Mouse (Mus musculus) kidney, adult 9 months (tissue): Measurements from ENCODE around the gene Ttbk1.
"Not testable (repeated sequence)": the region's sequence is repeated elsewhere in the genome, so short reads cannot be mapped to it uniquely, and the experiment has no call there.

Experiments
- DNase-seq: peaks from one replicate; pipeline ENCODE4 v3.0.0; 2022

Gene Ttbk1

GRCm38 (mm10) chr17:46487431-46487830 lies at the start of gene Ttbk1:
TSS of gene Ttbk1 (minus strand) at chr17:46487675.
- no peak for DNase-seq

- peak; percentile 75 for DNase-seq
These were observed 38.3 kb upstream of the Ttbk1 start for GRCm38 (mm10) chr17:46525579-46526307.

GRCm38 (mm10) chr17:46525065-46525464 lies 37.6 kb upstream of the Ttbk1 start:
- DNase-seq = no peak

- no peak for DNase-seq
These were observed 34.6 kb upstream of the Ttbk1 start for GRCm38 (mm10) chr17:46521963-46522668.

GRCm38 (mm10) chr17:46521174-46521573 lies 33.7 kb upstream of the Ttbk1 start:
- DNase-seq = no peak

- no peak for DNase-seq
These were observed 33.0 kb upstream of the Ttbk1 start for GRCm38 (mm10) chr17:46520385-46520979.

- DNase-seq = no peak
These were observed 32.5 kb upstream of the Ttbk1 start for GRCm38 (mm10) chr17:46519971-46520370.

DNA sequence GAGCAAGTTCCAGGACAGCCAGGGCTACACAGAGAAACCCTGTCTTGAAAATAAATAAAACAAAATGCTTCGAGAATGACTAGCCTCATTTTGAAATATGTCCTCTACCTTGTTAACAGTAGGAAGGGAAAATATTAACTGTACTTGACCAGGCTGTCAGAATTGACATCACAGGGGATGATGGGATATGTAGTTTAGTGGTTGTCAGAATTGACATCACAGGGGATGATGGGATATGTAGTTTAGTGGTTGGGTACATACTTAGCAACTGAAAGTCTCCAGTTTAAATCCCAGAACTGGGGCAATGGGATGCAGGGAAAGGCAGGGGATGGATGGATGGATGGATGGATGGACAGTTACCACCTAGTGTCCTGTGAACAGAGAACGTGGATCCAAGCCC lies 25.9 kb upstream of the Ttbk1 start:
- peak; percentile 57 for DNase-seq

DNA sequence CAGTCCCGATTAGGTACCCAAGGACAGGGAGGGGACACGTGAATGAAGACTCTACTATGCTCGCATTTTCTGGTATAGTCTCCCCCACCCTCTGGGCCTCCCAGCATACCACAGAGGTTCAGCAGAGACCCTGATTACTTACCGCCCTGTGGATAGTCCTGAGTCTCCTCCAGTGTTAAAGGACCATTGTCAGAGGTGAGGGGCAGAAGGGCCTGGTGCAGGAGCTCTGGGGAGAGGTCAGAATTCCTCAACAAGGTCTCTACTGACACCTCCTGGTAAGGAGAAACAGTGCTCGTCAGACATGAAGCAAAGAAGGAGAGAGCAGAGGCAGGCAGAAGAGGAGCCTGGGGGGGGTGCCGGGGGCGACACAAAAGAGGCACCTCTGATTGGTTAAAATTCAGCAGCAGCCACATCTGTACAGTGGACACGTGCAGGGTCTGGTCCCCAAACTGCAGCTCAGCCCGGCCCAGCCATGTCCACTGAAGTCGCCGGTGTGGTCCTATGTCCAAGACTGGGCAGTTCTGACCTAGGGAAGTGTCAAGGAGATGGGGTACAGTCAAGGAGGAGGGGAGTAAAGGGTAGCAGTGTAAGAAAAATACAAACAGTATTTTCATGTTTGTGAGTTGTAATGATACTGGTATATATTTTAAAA lies 23.7 kb upstream of the Ttbk1 start:
- peak; percentile 65 for DNase-seq

GRCm38 (mm10) chr17:46505617-46506016 lies 18.1 kb upstream of the Ttbk1 start:
- DNase-seq = peak; percentile 89

GRCm38 (mm10) chr17:46503847-46504638 lies 16.6 kb upstream of the Ttbk1 start:
- DNase-seq = peak; percentile 96

DNA sequence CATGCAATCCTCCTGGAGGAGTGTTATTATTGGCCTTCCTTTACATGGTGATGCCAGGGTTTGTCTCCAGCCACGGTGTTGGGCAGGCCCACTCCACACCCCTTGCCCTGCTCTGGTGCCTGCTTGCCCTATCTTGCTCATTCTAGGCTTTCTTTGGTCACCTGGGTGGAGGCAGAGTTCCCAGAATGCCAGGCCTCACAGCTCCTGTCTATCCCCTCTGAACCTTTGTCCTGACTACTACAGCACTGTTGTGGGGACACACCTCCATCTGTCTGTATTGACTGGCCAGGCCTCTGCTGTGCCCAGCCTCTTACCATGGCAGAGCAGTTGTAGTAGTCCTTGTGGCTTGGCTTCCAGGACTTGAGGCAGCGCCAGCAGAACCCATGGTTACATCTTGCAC lies 15.3 kb upstream of the Ttbk1 start:
- DNase-seq = peak; percentile 39

DNA sequence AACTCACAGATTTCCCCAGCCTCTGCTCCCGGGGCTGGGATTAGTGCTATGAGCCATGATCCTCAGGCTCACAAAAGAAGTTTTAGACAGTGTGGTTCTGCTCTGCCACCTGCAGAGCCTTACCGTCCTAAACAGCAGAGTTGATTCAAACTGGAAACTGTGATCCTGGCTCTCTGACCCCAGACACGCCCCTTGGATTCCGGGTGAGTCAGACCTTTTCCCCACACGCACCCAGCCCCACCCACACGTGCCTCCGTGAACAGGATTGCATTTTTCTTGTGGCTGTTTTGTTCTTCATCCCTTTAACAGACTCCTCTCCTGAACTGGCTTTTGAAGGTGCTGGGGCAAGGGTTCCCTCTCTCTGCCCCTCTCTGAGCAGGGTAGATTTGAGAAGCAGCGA lies 10.5 kb upstream of the Ttbk1 start:
- peak; percentile 52 for DNase-seq

DNA sequence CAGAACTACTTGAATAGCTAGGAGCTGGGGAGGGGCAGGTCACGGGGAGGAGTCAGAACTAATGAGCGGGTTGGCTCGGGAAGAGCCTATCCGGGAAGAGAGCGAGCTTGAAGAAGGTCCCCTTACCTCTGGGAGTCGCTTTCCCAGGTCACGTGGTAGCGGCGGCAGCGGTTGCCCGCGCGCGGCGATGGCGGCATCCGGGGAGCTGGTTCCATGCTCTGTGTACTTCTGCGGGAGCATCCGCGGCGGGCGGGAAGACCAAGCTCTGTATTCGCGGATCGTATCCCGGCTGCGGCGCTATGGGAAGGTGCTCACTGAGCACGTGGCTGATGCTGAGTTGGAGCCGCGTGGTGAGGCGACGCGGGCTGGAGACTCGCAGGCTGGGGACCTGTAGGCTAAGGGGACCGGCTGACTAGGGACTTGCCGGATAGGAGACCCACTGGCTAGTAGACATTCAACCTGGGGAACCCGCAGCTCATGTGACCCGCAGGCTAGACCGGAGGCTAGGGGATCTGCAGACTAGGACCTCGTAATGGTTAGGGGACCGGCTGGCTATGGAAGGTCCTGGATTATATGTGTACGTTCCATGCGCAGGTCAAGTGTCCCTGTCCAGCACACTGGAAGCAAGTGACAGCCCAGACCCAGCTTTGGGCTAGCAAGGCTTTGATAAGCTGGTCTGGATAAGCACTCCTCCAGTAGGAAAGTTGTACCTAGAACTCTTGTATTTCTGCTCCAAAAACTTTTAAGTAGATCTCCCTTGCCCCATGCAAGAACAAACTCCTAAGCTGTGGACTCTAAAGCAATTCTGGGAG lies 9.4 kb upstream of the Ttbk1 start, which contains the start of gene Dnph1:
Dnph1 (plus strand) TSS at position 89 of the 812 bp plus-strand sequence.
- peak; percentile 90 for DNase-seq

DNA sequence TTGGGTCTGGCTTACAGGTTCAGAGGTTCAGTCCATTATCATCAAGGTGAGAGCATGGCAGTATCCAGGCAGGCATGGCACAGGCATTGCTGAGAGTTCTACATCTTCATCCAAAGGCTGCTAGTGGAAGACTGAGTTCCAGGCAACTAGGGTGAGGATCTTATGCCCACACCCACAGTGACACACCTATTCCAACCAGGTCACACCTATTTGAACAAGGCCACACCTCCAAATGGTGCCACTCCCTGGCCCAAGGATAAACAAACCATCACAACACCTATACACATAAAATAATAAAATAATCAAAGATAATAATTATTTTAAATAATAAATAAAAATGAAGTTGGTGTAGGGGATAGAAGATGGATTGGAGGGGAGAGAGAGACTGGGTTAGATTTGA lies 8.6 kb upstream of the Ttbk1 start:
- DNase-seq = not testable (repeated sequence)

GRCm38 (mm10) chr17:46495486-46495885 lies 8.0 kb upstream of the Ttbk1 start:
- DNase-seq = no peak

- no peak for DNase-seq
These were observed 480 bp downstream of the Ttbk1 start for GRCm38 (mm10) chr17:46486995-46487394.

DNA sequence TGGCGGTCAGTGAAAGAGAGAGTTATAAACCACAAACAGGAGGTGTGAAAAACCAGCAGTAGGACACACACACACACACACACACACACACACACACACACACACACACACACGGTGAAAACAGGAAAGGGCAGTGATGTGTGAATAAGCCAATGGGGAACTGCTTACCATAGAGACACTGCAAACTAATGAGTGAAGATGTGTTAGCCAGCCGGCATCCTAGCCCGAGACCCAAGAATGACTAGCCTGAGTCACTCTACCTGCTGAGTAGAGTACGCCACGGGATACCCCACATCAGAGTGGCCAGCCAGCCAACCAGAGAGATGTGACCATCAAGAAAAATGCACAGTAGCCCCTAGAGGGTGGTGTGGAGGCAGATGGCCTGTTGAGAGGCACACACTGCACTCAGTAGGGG lies 3.0 kb downstream of the Ttbk1 start:
- no peak for DNase-seq

- peak; percentile 93 for DNase-seq
These were observed 3.4 kb downstream of the Ttbk1 start for GRCm38 (mm10) chr17:46484021-46484431.

GRCm38 (mm10) chr17:46483561-46484001 lies 3.9 kb downstream of the Ttbk1 start:
- peak; percentile 77 for DNase-seq

DNA sequence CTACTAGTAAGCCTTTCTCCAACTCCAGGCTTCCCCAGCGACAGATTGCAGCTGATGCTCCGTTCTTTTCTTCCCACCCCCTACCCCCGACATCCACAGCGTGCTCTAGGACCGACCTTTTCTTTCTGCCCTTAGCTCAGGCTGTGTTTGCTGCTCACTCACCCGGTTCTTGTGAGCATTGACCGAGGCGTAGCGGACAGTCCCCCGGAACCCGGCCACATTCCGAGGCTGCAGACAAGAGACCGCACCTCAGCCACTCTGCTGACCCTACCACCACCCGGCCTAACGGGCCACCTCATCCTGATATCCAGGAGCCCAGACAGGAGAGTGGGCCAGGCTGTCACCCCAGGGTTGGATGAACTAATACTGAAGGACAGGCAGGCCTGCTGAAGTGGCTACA lies 10.2 kb downstream of the Ttbk1 start:
- DNase-seq = peak; percentile 50
